Mouse (Mus musculus) adrenal gland, adult 8-10 months (tissue): ENCODE data around the gene Mrps5. TPM values are rescaled to one million over a fixed set of nuclear protein-coding genes. Genes with fewer than 3 reads are reported as not detected.

Experiments
- total RNA-seq, 4 experiments: library from RNA; stranded (reverse); gene quantifications; 2 replicates each; pipeline ENCODE4 v1.2.4; 2022

The Mrps5 gene
- total RNA-seq, 4 experiments from 2014 or later, result 87.0 to 107 (median 96.0) TPM

Other genes with a start within 250 kb of the Mrps5 start
- not detected for gene Astl, start 248.6 kb upstream of the Mrps5 start, total RNA-seq
- 1 to 10 TPM; 1.1 to 1.7 (median 1.6) TPM for gene Adra2b, start 224.0 kb upstream of the Mrps5 start, total RNA-seq
- under 1 TPM in 3 of 4 experiments, not detected in 1; 0.17 to 0.94 (median 0.71) TPM for gene Gpat2, start 162.0 kb upstream of the Mrps5 start, total RNA-seq
- gene Fahd2a, start 142.7 kb upstream of the Mrps5 start, total RNA-seq, result 10 to 100 TPM; 50.4 to 65.8 (median 54.9) TPM
- 10 to 100 TPM in 2 of 4 experiments, 1 to 10 TPM in 2; 7.8 to 10.2 (median 9.1) TPM for gene Kcnip3, start 65.1 kb upstream of the Mrps5 start, total RNA-seq
- gene Prom2, start 45.8 kb upstream of the Mrps5 start, total RNA-seq, result 1 to 10 TPM in 2 of 4 experiments, under 1 TPM in 2; 0.80 to 1.8 (median 1.3) TPM
- gene Zfp661, start 128 bp upstream of the Mrps5 start, total RNA-seq, result 1 to 10 TPM; 3.7 to 4.7 (median 4.4) TPM
- gene Mal, start 69.5 kb downstream of the Mrps5 start, total RNA-seq, result 10 to 100 TPM in 2 of 4 experiments, 1 to 10 TPM in 2; 6.6 to 12.0 (median 9.1) TPM
- gene Mall, start 142.7 kb downstream of the Mrps5 start, total RNA-seq, result under 1 TPM; 0.66 to 0.90 (median 0.89) TPM
- 10 to 100 TPM; 16.8 to 35.0 (median 24.4) TPM for gene Nphp1, start 201.7 kb downstream of the Mrps5 start, total RNA-seq
- 100 to 1,000 TPM in 1 of 4 experiments, 10 to 100 TPM in 3; 59.5 to 127 (median 77.8) TPM for gene Mtln, start 205.3 kb downstream of the Mrps5 start, total RNA-seq
- gene Bub1, start 244.6 kb downstream of the Mrps5 start, total RNA-seq, result 1 to 10 TPM in 2 of 4 experiments, under 1 TPM in 2; 0.52 to 1.1 (median 0.89) TPM